Mouse (Mus musculus): ENCODE results near the gene Arid5a.

Arid5a gene

GRCm38 (mm10) chr1:36296466-36297149 is 10.9 kb upstream of the Arid5a start:
- DNase-seq, result peak; percentile 52 to 65

- no peak for DNase-seq
Measured at GRCm38 (mm10) chr1:36298107-36298506, 9.4 kb upstream of the Arid5a start.

- DNase-seq, result no peak
Measured at GRCm38 (mm10) chr1:36299126-36299525, 8.4 kb upstream of the Arid5a start.

GRCm38 (mm10) chr1:36299676-36300075 is 7.9 kb upstream of the Arid5a start:
- DNase-seq, result no peak

GRCm38 (mm10) chr1:36300486-36300885 is 7.0 kb upstream of the Arid5a start:
- no peak for DNase-seq

- no peak for DNase-seq
Measured at GRCm38 (mm10) chr1:36302273-36302672, 5.3 kb upstream of the Arid5a start.

- DNase-seq, result no peak
Measured at GRCm38 (mm10) chr1:36302957-36303356, 4.6 kb upstream of the Arid5a start.

- DNase-seq, result peak; percentile 66 to 75
Measured at GRCm38 (mm10) chr1:36303381-36304320, 3.9 kb upstream of the Arid5a start.

GRCm38 (mm10) chr1:36304764-36305163 is 2.8 kb upstream of the Arid5a start:
- no peak for DNase-seq

- DNase-seq, result no peak
Measured at GRCm38 (mm10) chr1:36306120-36306519, 1.4 kb upstream of the Arid5a start.

- no peak for DNase-seq
Measured at GRCm38 (mm10) chr1:36307121-36307494, 425 bp upstream of the Arid5a start.

- DNase-seq, result peak; percentile 31 to 32
Measured at GRCm38 (mm10) chr1:36308451-36308901, 943 bp downstream of the Arid5a start.

GRCm38 (mm10) chr1:36308966-36309475 is 1.5 kb downstream of the Arid5a start:
- DNase-seq, result no peak

GRCm38 (mm10) chr1:36309498-36309901 is 2.0 kb downstream of the Arid5a start:
- peak; percentile 56 to 67 for DNase-seq

- peak; percentile 37 to 42 for DNase-seq
Measured at GRCm38 (mm10) chr1:36314959-36315775, 7.6 kb downstream of the Arid5a start.

- DNase-seq, result no peak
Measured at GRCm38 (mm10) chr1:36315776-36316100, 8.2 kb downstream of the Arid5a start.

- peak; percentile 59 to 63 for DNase-seq
Measured at GRCm38 (mm10) chr1:36321164-36321563, 13.6 kb downstream of the Arid5a start.

- peak in 1 of 2 experiments; percentile 47 for DNase-seq
Measured at GRCm38 (mm10) chr1:36321829-36322573, 14.5 kb downstream of the Arid5a start.

- DNase-seq, result no peak
Measured at GRCm38 (mm10) chr1:36323076-36323475, 15.5 kb downstream of the Arid5a start.

- peak; percentile 67 to 68 for DNase-seq
Measured at GRCm38 (mm10) chr1:36323746-36324448, 16.4 kb downstream of the Arid5a start.

GRCm38 (mm10) chr1:36325900-36326321 is 18.4 kb downstream of the Arid5a start:
- no peak for DNase-seq
